Mouse (Mus musculus) regulatory T cell (primary cell): ENCODE measurements around the gene Bcan.

ENCODE experiments used
- in situ Hi-C: fragments of 300-600 bp; cut with MboI, MseI; formaldehyde crosslinking; loops from one replicate; pipeline ENCODE4 v1.15.1; 2025; ENCODE audit warnings: high pct_unique_total_duplicates

Gene Bcan

GRCm38 (mm10) chr3:87996971-87997614 is 2.9 kb downstream of the Bcan start:
- in situ Hi-C loops: no loop called here

DNA sequence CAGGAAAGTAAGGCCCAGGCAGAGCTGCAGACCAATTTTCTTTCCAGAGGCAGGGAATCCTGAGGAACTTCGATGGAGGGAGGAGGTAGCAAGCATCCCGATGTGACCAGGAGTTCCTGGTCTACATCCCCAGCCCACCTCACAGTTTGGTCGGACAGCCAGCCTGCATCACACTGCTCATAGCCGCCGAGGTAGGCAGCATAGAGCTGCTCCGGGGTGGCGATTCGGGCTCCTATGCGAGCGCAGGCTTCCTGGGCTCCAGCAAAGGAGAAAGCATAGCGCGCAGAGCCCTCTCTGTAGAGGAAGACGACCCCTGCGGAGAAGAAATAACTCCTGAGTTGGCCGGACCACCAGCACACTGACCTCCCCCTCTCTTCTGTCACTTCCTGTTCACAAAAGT is 3.6 kb downstream of the Bcan start:
- in situ Hi-C loops: no loop called here

- in situ Hi-C loops: no loop called here
These were observed 4.7 kb downstream of the Bcan start for GRCm38 (mm10) chr3:87995331-87995730.

DNA sequence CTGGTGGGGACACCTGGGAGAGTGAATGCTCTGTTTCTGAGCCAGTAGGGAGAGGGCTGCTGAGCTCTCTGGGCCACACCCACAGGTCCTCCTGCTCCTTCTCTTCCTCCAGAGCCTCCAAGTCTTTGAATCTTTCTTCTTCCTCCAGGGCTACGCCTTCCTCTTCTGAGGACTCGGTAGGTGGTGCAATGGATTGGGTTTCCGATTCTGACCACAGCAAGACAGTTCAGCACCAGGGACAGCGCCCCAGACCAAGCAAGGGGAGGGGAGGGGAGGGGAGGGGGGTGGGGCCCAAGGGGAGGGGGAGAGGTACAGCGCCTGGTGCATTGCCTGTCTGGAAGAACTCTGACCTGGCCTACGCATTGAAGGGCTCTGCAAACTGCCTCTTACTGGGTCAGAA is 6.6 kb downstream of the Bcan start:
- in situ Hi-C loops: no loop called here

DNA sequence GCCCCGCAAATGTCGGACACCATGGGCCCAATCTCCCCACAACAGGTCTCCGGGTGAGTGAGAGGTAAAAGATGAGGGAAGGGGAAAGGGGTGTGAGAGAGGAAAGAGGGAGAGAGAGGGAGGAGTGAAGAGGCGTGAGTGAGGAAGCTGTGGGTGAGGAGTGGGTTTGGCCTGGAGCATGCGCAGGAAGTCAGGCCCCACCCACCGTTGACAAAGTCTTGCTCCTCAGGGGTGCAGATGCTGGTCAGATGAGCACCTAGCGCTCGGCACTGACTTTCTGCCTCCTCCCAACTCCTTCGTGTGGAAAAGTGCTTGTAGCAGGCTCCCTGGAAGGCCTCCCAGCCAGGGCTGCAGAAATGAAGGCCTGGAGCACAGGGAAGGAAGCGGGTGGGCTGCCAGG is 10.1 kb downstream of the Bcan start:
- in situ Hi-C loops: no loop called here

GRCm38 (mm10) chr3:87988068-87988467 is 12.0 kb downstream of the Bcan start:
- in situ Hi-C loops: no loop called here

DNA sequence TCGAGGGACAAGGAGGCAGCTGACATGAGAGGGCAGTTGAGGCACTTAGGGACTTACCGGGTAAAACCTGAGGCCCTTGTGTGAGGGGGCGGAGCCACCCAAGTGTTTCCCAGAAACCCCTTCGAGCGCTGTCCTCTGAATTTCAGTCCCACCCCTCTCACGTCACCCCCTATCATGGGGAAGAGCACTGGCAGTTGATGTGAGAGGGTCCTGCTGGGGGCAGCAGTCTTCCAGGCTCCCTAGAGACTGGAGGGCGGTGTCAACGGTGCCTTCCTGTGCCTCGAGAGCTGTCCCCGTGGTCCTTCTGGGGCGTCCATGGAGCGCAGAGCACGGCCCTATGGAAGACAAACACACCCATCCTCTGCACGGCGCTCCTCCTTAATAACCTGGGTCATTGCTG is 12.4 kb downstream of the Bcan start:
- in situ Hi-C loops: no loop called here

DNA sequence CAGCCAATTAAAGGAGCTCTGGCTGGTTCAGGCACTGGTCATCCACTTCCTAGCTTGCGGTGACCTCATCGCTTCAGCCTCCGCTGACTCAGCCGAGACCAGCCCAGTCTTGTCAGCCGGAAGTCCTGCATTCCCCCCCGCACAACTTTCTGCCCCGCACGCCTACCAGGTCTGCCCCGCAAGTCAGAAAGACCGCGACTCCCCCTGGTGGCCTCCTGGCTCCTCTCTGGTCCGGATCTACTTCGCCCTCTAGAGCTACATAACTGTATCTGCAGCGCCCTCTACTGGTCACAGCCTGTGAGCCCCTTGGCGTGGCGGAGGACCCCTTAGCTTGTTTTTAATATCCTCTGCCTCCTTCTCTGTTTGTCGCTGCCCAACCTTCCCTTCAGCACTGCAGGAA is 13.2 kb downstream of the Bcan start:
- in situ Hi-C loops: no loop called here

GRCm38 (mm10) chr3:87985505-87986320 is 14.3 kb downstream of the Bcan start:
- in situ Hi-C loops: no loop called here

DNA sequence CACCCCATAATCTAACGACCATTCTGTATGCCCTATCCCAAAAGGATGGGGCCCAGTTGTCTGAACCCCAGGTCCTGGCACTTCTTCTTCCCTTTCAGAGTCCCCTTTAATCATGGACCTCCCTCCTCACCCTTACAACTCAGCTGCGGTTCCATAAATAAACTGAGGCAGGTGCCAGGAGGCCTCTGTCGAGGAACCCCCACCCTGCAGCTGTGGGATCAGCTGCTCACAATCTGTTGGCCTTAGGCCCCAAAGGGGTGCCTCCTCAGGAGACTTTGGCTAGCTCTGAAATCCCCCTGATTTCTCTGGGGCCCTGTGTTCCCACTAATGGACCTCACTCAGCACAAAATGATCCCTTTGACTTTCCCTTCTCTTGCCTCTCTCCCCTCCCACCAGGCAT is 15.9 kb downstream of the Bcan start:
- in situ Hi-C loops: no loop called here

GRCm38 (mm10) chr3:87983627-87984026 is 16.4 kb downstream of the Bcan start:
- in situ Hi-C loops: no loop called here

DNA sequence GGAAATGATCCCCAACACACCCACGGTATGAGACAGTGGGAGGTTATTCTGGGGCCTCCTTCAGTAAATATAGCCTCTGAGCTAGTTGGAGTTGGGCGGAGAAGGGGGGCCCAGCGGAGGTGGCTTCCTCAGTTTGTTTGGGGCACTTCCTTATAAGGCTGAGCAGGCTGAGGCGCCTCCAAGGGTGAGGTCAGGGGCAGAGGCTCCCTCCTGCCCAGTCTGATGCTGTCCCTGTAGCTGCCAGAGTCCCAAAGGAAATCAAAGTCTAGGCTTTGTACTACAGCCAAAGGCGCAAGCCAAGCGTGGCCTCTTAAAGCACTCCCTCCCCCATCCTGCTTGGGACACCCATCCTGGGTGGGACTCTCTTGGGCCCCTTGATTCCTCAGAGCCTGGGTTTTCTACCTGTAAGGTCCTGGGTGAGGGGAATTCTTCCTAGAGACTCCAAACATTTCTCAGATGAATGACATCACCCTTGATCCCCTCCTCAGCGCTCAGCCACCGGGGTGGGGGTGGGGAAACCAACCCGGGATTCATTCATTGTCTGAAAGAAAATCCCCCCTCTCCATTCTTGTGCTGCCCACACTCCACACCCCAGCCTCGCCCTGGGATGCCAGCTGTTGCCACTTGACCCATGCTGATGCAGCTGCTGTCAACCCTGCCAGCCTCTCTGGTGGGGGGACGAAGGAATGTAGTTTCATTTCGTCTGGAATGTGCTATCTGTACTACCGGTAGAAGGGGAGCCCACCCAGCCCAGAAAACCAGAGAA is 17.0 kb downstream of the Bcan start:
- in situ Hi-C loops: no loop called here

GRCm38 (mm10) chr3:87981894-87982835 is 17.9 kb downstream of the Bcan start:
- in situ Hi-C loops: no loop called here

DNA sequence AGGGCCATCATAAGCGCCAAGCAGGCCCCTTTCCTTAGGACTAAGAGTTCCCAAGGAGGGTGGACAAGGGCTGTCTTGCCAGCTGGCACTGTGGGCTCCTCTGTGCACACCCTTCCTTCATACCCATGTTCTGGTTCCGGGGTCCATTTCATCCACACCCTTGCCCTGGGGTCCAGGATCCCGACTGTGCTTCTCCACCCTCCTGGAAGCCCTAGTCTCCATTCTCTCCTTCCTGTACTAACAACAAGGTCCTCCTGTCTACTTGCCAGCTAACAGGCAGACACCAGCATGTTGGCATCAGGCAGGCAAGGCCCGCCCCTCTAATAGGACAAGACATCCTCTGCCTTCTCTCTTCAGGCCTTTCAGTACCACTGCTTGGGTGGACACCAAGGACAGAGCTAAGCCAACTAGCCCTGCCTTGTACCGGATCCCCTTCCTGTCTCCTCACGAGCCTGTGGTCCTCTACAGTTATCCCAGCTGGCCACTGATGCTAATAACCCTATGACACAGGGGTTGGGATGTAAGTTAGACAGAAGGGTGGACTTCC is 18.7 kb downstream of the Bcan start:
- in situ Hi-C loops: no loop called here

DNA sequence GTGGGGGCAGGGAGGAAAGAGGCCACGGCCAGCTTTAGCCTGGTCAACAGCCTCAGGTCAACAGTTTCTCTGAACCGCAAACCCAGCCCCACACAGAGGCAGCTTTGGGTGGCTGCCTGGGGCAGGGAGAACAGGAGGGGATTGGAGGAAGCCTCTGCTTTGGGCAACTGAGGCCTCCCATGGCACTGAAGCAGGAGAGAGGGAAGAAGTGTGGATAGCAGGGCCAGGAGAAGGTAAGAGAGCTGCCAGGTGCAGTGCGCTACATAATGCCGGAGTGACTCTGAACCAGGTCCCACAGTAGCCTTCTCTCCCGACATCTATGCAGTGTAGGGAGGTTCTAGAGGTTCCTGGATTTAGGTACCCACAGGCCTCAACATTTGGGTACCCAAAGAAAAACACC is 19.3 kb downstream of the Bcan start:
- in situ Hi-C loops: no loop called here

GRCm38 (mm10) chr3:87980085-87980484 is 19.9 kb downstream of the Bcan start:
- in situ Hi-C loops: no loop called here

DNA sequence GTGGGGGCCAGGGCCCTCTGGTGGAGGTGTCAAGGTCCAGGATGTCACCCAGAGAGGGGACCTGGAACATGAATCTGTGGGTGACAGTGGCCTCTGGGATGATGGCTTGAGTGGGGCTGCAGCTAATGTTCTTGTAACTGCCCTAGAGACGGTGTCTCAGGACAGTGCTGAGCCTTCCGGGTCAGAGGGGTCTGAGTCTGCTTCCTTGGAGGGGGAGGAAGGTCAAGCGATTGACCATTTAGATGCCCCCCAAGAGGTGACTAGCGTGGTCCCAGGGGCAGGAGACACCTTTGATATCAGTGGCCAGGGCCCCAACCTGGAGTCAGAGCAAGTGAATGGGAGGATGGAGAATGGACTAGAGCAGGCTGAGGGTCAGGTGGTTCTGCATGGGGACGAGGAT is 20.5 kb downstream of the Bcan start:
- in situ Hi-C loops: no loop called here

DNA sequence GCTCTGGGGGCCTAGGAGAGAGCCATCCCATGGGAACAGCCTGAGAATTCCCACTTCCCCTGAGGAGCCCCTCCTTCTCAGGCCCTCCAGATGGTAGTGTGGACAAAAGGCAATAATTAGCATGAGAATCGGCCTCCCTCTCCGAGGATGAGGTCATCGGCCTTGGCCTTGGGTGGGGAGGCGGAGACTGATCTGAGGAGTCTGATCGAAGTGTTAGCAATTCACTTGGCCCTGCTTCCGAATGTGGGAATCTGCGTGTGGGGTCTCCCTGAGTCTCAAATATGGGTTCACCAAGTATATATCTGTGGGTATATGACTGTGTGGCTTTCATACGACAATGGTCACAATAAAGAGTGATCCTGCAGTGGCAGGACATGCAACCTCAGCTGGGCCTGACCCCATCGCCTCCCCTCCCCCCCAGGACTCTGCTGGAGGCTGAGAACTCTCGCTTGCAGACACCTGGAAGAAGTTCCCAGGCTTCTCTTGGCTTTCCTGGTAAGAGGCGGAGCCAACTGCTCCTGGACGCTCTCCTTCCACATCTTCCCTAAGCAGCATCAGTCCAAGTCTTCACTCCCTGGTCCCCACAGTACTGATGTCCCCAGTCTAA is 25.5 kb downstream of the Bcan start:
- in situ Hi-C loops: no loop called here

DNA sequence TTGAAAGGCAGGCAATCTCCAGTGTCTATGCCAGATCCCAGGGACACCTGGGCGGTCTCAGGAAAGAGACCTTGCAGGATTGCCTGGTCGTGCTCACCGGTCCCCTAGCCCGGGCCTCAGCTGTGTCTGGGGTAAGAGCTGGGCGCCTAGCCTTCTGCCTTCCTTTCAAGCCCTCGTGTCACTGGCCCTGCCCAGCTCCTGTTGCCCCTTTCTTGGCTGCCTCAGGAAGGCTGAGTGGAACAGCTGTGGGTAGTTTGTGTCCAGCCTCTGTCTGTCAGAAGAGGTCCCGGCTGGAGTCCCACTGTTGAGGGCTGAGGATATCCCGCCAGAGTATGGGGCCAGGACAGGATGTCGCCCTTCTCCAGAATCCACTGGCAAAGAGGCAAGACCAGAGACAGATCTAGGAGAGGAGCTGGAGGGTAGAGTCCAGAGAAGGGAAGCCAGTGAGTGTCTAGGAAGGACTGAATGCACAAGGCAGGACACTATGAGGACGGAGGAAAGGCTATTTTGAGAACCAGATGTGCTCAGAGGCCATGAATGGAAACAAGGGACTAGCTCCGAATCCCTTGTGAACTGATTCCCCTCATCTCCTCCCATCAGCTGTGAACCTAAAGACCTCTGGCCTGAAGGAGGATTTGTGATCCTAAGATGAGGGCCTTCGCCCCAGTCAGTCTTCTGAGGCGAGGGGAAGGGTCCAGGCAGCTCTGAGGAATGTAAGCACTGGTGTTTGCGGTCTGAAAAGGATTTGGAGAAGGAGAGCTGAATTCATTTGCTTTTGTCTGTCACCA is 26.2 kb downstream of the Bcan start:
- in situ Hi-C loops: no loop called here

DNA sequence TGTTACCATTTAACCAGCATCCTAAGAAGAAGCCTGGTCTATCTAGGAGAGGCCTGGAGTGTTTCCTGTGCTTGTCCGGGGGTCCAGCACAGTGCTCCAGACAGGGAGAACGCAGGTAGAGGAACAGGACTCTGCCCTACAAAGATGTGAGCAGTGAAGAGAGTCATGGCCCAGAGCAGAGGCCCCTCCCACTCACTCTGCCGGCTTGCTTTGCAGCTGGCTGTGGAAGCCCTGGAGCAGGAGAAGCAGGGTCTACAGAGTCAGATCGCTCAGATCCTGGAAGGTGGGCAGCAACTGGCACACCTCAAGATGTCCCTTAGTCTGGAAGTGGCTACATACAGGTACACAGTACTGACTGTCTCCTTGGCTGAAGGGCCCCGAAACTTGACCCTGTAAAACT is 27.3 kb downstream of the Bcan start:
- in situ Hi-C loops: no loop called here
